Mouse (Mus musculus) kidney, adult 11 months (tissue): ENCODE results near the gene Tdrd9.
A peak's percentile ranks its signal among the peaks of the same experiment; 100 is the strongest.

Experiments used
- DNase-seq: peaks from one replicate; pipeline ENCODE4 v3.0.0; 2022

Gene Tdrd9

DNA sequence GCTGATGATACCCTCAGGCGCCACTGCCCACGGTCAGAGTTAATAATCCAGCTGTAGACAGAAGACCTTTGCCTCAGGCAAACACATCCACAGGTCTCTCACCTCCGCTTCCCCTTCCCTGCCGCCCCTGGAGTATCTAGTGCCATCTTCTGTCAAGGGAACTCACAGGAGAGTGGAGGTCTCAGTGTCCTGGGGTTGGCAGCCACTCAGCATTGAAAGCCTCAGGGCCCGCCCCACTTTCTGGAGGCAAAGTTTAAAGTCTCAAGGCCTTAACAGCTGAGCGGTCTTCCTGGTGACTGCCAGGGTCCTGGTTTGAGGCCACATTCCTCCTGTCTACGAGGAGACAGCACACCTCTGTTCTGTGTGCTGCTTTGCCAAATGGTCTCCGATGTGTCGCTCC lies 138.3 kb downstream of the Tdrd9 start:
- DNase-seq, result peak; percentile 75

DNA sequence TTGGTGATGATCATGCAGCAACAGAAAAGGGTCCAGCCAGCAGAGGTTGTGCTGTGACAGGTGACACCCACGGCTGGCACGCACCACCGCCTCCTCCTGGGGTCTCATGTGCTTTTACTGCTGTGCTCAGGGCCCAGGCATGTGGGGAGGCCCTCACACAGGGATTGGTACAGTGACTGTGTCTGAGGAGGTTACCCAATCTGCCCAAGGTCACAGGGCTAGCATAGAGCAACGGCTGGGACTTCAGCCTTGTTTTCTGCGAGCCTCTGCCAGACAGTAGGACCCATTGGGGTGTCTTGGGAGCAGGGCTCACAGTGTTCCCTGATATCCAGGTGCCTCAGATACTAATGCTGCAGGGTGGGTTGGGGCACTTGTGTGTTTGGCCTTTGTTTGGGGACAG lies 140.0 kb downstream of the Tdrd9 start:
- DNase-seq, result no peak

DNA sequence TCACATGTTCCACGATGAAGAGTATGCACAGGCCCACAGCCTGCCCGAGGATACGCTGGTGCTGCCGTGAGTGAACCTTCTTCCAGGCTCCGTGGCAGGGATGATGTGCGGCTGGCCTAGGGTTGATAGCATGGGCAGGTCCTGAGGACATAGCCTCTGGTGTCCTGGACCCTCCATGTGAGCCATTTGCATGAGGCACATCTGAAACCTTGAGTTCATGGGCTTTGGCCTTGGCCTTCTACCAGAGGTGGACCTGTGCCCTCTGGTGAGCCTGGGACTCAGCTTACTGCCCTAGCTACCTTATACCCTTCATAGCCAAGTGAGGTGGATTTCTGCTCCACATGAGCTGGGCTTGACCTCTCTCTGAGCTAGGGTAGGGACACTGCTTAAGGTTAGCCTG lies 140.9 kb downstream of the Tdrd9 start:
- no peak for DNase-seq

DNA sequence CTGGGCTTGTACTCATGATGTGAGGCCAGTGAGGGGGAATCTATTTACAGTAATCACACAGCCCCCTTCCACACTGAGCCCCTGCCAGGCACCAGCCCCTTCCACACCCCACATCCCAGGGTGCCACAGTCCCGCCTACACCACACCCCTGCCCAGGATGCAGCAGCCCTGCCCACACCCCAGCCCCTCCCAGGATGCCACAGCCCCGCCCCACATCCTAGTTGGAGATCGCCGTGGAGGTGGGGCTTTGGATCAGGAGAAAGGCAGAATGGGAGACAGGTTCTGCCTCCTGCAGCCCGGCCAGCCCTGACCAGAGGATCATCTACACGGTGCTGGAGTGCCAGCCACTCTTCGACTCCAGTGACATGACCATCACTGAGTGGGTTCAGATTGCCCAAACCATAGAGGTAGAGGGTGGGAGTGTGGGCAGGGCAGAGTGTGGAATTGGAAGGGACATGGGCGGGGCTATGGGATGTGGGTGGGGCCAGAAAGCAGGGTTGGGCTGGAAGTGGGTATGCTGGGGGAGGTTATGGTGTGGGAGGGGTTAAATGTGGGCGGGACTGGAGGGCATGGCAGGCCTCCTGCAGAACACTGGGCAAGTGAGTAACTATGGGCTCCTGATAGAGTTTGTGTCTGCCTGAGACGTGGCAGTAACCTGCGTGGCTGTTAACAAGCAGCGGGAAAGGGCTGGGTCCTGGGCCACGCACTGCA lies 141.5 kb downstream of the Tdrd9 start:
- no peak for DNase-seq

DNA sequence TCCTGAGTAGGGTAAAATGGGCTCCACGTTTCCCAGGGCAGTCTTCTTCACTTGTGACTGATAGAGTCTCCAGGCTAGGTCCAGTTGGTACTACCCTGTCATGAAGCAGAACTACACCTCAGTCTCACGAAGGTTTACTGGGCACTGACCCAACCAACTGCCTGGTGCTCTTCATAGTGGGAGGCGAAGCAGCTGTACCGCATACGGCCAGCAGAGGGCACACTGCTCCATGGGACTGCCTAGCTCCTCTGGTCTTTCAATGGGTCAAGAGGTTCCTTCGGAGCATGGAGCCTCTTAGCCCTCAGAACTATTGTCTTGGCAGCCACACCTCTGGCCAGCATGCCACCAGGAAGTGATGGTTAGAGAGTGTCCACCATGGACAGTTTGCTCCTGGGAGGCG lies 142.4 kb downstream of the Tdrd9 start:
- DNase-seq, result peak; percentile 90

DNA sequence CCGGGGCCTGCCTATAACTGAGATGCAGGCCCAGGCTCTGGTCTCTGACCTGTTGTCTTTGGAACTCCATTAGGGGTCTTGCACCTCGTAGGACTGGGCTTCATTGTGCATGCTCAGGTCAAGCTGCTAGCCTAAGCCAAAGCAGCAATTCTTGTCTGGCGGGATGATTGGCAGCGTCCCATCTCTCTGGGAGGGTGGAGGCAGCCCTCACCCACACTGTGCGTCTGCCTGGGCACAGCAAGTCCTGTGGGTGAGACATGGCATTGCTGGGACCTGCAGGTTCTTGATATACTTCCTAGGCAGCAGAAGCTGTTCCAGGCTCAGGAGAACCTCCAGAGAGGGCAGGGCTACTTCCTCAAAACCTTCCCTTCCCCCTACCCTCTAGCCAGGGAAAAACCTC lies 145.6 kb downstream of the Tdrd9 start:
- no peak for DNase-seq

GRCm38 (mm10) chr12:112117649-112118048 lies 146.3 kb downstream of the Tdrd9 start:
- DNase-seq, result no peak
